Mouse (Mus musculus) heart, adult 9 months (tissue): ENCODE data around the gene Ctsll3.

Source experiments
- DNase-seq, 2 experiments: peaks; one replicate each; pipeline ENCODE4 v3.0.0; 2022; ENCODE audit warnings: low spot score in 2 of 2

The Ctsll3 gene

GRCm38 (mm10) chr13:60802749-60803148, at the start of gene Ctsll3:
Gene Ctsll3, minus strand, starts transcription at chr13:60802849.
- no peak for DNase-seq

DNA sequence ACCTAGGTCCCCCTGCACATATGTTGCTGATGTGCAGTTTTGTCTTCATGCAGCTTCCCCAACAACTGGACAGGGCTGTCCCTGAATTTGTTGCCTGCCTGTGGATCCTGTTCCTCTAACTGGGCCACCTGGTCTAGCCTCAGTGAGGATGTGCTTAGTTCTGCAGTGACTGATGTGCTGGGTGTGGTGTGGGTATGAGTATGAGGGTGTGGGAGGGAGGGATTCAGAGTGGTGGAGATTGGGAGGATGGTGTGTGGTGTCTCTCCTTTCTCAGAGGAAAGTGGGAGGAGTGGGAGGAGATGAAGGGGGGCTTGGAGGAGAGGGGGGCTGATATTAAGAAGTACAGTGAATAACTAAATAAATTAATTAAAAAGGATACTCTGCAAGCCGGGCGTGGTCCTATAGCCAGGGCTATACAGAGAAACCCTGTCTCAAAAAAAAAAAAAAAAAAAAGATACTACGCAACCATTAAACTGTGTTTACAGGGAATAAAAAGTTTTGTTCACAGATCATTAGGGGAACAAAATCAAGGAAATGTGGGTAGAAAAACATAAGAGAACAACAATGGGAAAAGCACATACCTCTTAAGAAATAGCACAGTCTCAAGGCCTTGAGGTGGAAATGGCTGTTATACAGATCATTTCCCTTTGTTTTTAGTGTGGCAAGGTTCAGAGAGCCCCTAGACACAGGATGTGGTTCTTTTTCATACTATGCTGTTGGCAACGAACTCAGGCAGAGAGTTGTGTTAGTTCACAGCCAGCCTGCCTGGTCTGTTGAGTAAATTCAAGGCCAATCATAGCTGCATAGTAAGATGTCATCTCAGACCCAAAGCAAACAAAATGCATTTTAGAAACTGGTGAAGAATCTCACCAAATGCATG, 45.8 kb upstream of the Ctsll3 start:
- DNase-seq: peak; percentile 31 to 73

DNA sequence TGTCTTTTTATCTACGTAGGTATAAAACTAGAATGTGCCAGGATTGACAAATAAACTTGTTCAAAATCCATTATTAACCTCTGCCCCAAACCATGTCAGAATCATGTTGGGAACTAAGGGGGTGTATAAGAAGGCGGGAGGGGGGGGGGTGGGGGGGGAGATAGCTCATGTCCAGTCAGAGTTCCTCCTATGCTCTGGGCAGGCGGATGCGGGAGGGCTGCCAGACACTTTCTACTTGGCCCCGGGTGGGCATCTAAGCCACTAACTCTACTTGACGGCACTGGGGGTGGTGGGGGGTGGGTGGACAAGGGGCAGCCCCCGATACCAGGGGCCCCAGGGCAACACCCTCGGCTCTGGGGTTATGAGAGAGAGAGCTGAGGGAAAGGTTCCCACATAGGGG, 40.5 kb upstream of the Ctsll3 start:
- DNase-seq: no peak

DNA sequence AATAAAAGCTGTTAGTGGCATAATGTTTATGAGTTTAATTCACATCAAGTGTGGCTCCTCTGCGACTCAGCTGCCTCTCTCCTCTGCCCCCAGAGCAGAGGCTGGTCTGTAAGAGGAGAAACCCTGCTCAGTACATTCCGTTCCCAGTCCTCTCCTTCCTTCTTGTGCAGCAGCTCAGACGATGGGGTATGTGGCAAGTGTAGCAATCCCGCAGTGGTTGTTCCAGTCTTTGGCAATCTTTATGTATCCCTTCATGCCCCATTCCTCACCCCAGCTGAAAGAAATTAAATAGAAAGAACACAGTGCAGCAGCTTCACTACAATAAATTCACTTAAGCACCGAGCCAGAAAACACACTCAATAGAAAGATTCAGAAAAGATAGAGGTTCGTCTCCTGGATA, 40.1 kb upstream of the Ctsll3 start:
- no peak for DNase-seq

DNA sequence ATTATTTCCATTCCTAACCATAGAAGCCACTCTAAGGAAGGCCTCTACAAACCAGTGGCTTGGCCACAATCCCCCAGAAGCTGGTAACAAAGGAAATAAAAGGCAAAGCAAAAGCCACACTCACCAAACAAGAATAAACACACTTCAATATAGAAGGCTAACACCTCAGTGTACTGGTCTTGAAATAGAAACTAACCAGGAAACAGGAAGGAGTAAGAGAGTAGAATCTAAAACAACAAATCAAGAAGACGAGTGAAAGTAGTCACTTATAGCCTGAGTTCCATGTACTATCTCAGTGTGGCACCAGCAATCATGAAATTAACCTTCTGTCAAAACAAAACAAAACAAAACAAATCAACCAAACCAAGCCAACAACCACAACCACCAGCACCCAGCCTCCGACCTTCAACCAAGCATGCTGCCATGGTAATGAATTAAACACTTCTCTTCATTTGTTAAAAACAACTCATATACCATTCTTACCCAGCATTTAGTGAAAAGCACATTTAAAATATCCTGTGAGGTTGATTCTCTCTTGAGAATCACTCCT, 36.8 kb upstream of the Ctsll3 start:
- DNase-seq: no peak

DNA sequence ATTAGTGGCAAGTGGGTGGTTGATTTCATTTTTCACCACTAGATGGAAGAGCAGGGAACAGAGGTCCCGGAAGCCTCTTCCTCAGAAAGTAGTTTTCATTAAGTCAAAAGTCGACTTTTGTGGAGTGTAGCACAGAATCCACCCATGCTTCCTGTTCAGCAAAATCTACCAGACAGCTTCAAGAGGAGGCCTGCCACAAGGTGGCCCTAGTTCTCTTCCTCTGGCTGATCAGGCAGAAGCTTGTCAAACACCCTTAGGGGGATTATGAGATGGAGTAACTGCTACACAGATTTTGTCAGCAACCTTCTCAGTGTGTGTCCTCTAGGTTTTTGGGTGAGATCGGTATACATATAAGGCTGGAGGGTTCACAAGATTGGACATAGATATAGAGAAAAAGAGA, 23.4 kb upstream of the Ctsll3 start:
- peak; percentile 27 to 37 for DNase-seq

GRCm38 (mm10) chr13:60820486-60821175, 18.0 kb upstream of the Ctsll3 start:
- no peak for DNase-seq

DNA sequence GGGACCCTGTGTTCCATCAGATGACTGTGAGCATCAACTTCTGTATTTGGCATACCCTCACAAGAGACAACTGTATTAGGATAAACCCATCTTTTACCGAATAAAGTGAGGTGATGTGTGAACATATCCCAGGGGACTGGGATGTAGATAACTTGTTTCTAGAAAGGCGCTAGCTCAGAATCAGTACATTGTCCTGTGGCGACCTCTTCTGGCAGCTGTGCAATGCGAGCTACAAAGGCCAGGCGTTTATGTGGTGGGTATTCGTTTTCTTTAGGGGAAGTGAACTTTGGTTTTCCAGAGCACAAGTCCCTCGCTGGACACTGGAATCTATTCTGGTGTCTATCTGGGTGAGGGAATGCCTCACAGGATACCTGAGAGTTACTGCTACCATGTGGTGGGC, 16.8 kb upstream of the Ctsll3 start:
- no peak for DNase-seq

- DNase-seq: peak in 1 of 2 experiments; percentile 5
Measured at GRCm38 (mm10) chr13:60813722-60814121, 11.1 kb upstream of the Ctsll3 start.

DNA sequence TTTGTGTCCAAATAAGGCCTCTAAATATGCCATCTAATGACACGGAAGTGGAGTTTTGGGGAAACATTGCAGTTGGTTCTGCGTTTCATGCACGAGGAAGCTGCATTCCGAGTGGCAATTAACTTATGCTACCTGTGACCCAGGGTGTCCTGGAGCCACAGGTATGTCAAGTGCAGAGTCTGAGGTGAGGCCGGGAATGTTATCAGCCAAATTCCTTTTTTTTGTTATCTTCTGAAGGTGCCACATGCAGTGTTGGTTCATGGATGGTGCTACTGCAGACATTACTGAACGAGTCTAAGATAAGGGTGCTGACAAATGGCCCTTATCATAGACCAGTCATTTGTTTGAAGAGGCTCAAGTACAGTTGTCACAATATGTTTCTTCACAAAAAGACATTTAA, 10.1 kb upstream of the Ctsll3 start:
- DNase-seq: no peak

DNA sequence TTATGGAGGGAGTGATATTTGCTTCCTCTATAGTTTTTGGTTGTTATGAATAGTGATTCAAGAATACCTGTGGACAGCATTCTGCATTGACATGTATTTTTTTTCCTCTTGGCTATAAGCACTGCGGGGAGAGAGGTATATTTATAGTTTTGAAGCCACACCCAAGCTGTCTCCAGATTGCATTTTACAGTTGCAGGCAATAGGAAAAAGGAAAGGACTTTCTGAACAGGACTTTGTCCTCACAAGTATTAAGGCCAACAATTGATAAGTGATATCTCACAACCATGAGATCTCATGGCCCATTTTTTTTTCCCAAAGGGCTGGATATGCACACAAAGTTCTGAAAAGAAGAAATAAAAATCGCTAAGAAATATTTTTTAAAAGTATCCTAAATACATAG, 7.0 kb upstream of the Ctsll3 start:
- DNase-seq: no peak

GRCm38 (mm10) chr13:60789466-60789865, 13.2 kb downstream of the Ctsll3 start:
- DNase-seq: no peak

DNA sequence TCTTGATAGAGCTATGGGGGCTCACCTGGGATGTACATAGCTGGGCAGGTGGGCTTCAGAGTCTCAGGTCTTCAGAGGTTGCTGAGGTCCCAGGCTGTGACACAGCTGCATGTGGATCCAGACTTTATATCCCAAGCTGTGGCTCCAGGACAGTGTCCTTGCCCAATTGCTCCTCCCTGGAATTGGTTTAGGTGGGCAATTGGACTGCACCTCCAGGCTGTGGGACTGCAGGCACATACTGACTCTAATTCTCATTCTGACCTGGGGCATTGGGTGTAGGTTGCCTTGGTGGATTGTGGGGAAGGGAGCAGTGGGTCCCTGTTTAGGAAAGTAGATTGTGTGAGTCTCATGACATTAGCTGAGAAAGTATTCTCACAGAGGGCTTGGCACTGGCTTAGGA, 16.4 kb downstream of the Ctsll3 start, which contains the start of gene BC051665:
BC051665 (minus strand) TSS at position 101 of the 400 bp plus-strand sequence.
- DNase-seq: no peak

- no peak for DNase-seq
Measured at GRCm38 (mm10) chr13:60783301-60783700, 19.3 kb downstream of the Ctsll3 start.

DNA sequence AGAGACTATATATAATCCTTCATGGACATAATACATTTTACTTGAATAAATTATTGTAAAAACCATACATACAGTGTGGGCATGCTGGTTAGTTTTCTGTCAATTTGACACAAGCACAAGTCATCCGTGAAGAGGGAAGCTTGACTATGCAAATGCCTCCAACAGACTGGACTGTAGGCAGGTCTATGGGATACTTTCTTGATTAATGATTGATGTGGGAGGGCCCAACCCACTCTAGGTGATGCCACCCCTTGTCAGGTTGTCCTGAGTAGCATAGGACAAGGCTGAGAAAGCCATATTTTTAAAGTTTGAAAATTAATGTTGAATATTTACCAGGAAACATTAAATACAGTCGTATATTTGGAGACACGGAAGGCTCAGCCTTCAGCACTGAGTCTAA, 22.1 kb downstream of the Ctsll3 start:
- DNase-seq: no peak

DNA sequence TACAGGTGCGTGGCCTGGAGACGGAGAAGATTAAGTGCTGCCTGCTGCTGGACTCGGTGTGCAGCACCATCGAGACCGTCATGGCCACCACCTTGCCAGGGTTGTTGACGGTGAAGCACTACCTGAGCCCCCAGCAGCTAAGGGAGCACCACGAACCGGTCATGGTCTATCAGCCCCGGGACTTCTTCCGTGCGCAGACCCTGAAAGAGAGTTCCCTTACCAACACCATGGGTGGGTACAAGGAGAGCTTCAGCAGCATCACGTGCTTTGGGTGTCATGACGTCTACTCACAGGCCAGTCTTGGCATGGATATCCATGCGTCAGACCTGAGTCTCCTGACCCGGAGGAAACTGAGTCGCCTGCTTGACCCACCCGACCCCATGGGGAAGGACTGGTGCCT, 41.5 kb downstream of the Ctsll3 start:
- DNase-seq: no peak

- DNase-seq: no peak
Measured at GRCm38 (mm10) chr13:60760392-60760791, 42.3 kb downstream of the Ctsll3 start.

DNA sequence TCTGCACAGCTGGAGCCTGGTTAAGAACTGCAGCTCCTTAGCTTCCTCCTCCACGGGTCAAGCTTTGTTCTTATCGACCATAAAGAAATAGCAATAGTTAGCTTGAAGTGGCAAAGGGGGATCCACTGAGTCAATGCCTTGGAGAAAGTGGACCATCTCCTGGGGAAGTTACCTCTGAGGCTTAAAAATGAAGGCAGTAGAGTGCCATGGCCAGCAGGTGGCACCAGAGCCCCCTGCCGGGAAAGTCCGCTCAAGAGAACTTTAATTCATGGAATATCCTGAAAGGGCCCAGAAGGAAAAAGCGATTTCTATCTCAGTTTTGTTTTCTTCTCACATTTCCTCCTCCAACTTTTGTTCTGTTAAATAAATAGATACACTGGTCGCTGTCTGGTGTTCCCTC, 43.5 kb downstream of the Ctsll3 start:
- peak in 1 of 2 experiments; percentile 16 for DNase-seq

DNA sequence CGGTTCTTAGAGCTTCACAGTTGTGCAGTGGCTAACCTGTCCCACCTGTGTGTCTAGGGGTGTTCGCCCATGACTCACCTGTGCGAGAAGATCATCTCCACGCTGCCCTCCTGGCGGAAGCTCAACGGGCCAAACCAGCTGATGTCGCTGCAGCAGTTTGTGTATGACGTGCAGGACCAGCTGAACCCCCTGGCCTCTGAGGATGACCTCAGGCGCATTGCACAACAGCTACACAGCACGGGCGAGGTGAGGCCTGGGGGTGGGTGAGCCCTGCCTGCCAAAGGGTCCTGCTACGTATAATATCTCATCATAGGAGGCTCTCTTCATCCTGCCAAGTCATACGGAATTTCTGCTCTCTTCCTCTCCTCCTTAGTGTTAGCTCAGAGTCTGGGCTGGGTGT, 45.4 kb downstream of the Ctsll3 start:
- no peak for DNase-seq

DNA sequence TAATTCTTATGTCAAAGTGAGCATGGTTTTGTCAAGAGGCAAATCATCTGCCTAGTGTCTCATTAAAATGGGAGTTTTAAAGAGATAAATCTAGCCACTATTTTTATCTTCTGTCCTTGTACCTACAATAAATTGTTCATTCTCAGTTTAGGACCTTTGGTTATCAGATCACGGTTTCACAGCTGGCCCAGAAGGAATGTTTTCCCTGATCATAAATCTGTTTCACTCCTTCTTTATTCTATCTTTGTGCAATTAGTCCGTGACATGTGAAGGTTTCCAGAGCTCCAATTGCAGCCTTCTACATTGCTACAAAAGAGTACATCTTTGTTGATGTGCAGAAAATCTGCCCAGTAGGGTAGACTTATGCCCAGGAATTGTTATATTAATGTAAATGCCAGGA, 47.4 kb downstream of the Ctsll3 start:
- no peak for DNase-seq

GRCm38 (mm10) chr13:60753216-60753615, 49.4 kb downstream of the Ctsll3 start:
- DNase-seq: no peak

GRCm38 (mm10) chr13:60750930-60751329, 51.7 kb downstream of the Ctsll3 start:
- DNase-seq: no peak

GRCm38 (mm10) chr13:60748556-60748955, 54.1 kb downstream of the Ctsll3 start:
- no peak for DNase-seq
